Mouse (Mus musculus) ES-E14 (cell line): ENCODE results near the gene Hs3st5. TPM values are rescaled to one million over a fixed set of nuclear protein-coding genes. Genes with fewer than 3 reads are reported as not detected.

Experiments used
- DNase-seq: peaks from one replicate; pipeline ENCODE4 v3.0.0-alpha.2; 2013; ENCODE audit warnings: low read depth, low spot score
- H3K27ac ChIP-seq: 2 replicates; pipeline ENCODE4 v1.5.1; 2012; ENCODE audit warnings: low read depth, mild to moderate bottlenecking, low read length, moderate library complexity, mixed read lengths; ENCODE audit not compliant: poor library complexity, insufficient read depth, severe bottlenecking
- H3K36me3 ChIP-seq: 2 replicates; pipeline ENCODE4 v1.6.1; 2012; ENCODE audit warnings: mild to moderate bottlenecking, low read length, moderate library complexity, mixed read lengths; ENCODE audit not compliant: control insufficient read depth, poor library complexity, insufficient read depth, severe bottlenecking
- H3K4me1 ChIP-seq, 2 experiments: fragments of 150-350 bp in 1 of 2; sonication (generic) in 1 of 2; 2 replicates each; pipeline ENCODE4 v1.6.1; 2012; ENCODE audit warnings: low read length in 2 of 2, mild to moderate bottlenecking in 1 of 2, mixed read lengths in 1 of 2; ENCODE audit not compliant: control insufficient read depth in 2 of 2, insufficient read depth in 2 of 2, poor library complexity in 1 of 2
- H3K4me3 ChIP-seq, 2 experiments: fragments of 150-350 bp in 1 of 2; sonication (generic) in 1 of 2; 2 replicates each; pipeline ENCODE4 v1.5.1; 2012; ENCODE audit warnings: low read length in 2 of 2, low read depth in 1 of 2, mild to moderate bottlenecking in 1 of 2, mixed read lengths in 1 of 2; ENCODE audit not compliant: insufficient read depth in 1 of 2, poor library complexity in 1 of 2, severe bottlenecking in 1 of 2
- H3K9ac ChIP-seq: 2 replicates; pipeline ENCODE4 v1.6.1; 2012; ENCODE audit warnings: low read depth, mild to moderate bottlenecking, low read length, mixed read lengths; ENCODE audit not compliant: poor library complexity, insufficient read depth, severe bottlenecking
- H3K9me3 ChIP-seq: fragments of 150-350 bp; sonication (generic); 2 replicates; pipeline ENCODE4 v1.6.1; 2012; ENCODE audit warnings: low read depth, mild to moderate bottlenecking, low read length; ENCODE audit not compliant: control insufficient read depth, insufficient read depth
- CHD2 ChIP-seq: IDR thresholded peaks from 2 replicates; pipeline ENCODE4 v1.6.1; 2014; ENCODE audit warnings: mild to moderate bottlenecking, low read depth, low read length, inconsistent platforms
- HCFC1 ChIP-seq: IDR thresholded peaks from 2 replicates; pipeline ENCODE4 v1.6.1; 2012; ENCODE audit warnings: low read length, inconsistent platforms, borderline replicate concordance; ENCODE audit not compliant: insufficient read depth
- MAFK ChIP-seq: IDR thresholded peaks from 2 replicates; pipeline ENCODE4 v1.6.1; 2014; ENCODE audit warnings: mild to moderate bottlenecking, low read depth, low read length, inconsistent platforms; ENCODE audit not compliant: insufficient read depth
- ZC3H11A ChIP-seq: IDR thresholded peaks from 2 replicates; pipeline ENCODE4 v1.6.1; 2012; ENCODE audit warnings: low read depth, mild to moderate bottlenecking, inconsistent platforms, low read length, borderline replicate concordance
- ZNF384 ChIP-seq: IDR thresholded peaks from 2 replicates; pipeline ENCODE4 v1.6.1; 2012; ENCODE audit warnings: low read depth, low read length, inconsistent platforms
- in situ Hi-C, 2 experiments: fragments of 600-800 bp; cut with MboI; formaldehyde crosslinking; loops; one replicate each; pipeline ENCODE4 v1.15.1; 2025; ENCODE audit warnings: low sequenced_read_pairs in 2 of 2, inconsistent platforms in 1 of 2; ENCODE audit not compliant: unreplicated experiment in 2 of 2
- total RNA-seq: library from RNA; depleted of rRNA; stranded (reverse); fragments of 300-350 nt; gene quantifications from 2 replicates; pipeline ENCODE4 v1.2.3, GENCODE M21; 2012

Gene Hs3st5
- total RNA-seq, 1 experiment: 0.13 TPM

DNA sequence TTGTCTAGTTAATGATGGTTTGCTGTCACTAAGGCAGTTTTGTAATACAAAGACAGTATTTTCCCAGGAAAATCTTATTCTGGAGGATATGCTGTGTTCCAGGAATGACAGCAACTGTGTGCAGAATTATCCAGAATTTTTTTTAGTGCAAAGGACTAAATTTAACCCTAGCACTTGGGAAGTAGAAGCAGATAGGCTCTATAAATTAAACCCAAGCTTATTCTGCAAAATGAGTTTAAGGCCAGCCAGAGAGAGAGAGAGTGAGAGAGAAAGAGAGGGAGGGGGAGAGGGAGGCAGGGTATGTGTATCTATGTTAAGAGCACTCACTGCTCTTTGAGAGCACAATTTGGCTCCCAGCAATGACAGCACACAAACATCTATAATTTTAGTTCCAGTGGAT lies 267.0 kb downstream of the Hs3st5 start:
- H3K9me3 ChIP-seq: no peaks in the 10 kb centered on the region
- no peak for DNase-seq

DNA sequence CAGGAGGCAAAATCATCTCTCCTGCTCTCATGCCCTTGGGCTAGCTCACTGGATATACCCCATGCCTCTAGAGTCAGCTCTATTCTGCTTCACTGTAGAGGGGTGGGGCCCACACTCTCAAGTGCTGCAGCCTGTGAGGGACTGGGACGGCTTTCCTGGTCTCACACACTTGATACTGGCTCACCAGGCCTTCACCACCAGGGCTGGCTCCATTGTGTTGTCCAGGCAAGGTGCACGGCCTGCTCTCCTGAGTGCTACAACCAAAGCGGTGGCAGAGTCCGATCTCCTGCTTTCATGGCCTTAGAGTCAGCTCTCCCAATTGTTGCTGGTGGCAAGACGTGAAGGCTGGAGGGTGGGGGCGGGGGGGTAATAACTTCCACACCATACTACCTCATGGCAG lies 268.3 kb downstream of the Hs3st5 start:
- Histone ChIP-seq H3K4me1 (no peaks in the 10 kb centered on the region), H3K9ac (no peak overlapping the region), H3K4me3 (no peak overlapping the region), H3K9me3 (no peaks in the 10 kb centered on the region), H3K27ac (no peak overlapping the region), H3K36me3 (no peaks in the 10 kb centered on the region)
- in situ Hi-C loops: no loop called here
- TF ChIP-seq ZNF384: no peak
- no peak for TF ChIP-seq CHD2
- TF ChIP-seq HCFC1: no peak
- TF ChIP-seq ZC3H11A: no peak
- TF ChIP-seq MAFK: no peak
- DNase-seq: no peak

More for the DNA sequence above, 267.0 kb downstream of the Hs3st5 start:
- Histone ChIP-seq H3K9ac (no peak overlapping the region), H3K4me1 (no peaks in the 10 kb centered on the region), H3K36me3 (no peaks in the 10 kb centered on the region), H3K27ac (no peak overlapping the region), H3K4me3 (no peak overlapping the region)
- no peak for TF ChIP-seq MAFK
- in situ Hi-C loops: no loop called here

DNA sequence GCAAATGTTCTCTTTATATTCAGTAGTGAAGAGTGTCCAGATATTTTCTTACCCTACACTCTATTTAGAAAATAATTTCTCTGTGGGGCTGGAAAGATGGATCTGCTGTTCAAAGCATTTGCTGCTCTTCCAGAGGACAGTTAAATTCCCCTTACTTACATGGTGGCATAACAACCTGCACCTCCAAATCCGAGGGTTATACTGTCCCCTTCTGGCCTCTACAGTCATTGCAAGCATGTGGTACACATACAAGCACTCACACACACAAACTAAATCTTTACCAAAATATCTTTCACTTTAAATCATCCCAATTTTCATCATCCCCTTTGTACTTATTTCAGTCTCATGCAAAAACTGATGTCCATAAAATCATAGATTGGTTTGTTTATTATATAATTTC lies 275.0 kb downstream of the Hs3st5 start:
- in situ Hi-C loops: no loop called here
- H3K27ac ChIP-seq: no peak overlapping the region
- no peak overlapping the region for H3K9ac ChIP-seq
- H3K4me3 ChIP-seq: no peak overlapping the region
- TF ChIP-seq ZNF384 (no peak), MAFK (no peak), HCFC1 (no peak), ZC3H11A (peak; percentile 35; the same call in 1 of the 2 replicates)
- H3K9me3 ChIP-seq: no peaks in the 10 kb centered on the region
- DNase-seq: no peak
- H3K4me1 ChIP-seq: no peaks in the 10 kb centered on the region
- H3K36me3 ChIP-seq: no peaks in the 10 kb centered on the region

DNA sequence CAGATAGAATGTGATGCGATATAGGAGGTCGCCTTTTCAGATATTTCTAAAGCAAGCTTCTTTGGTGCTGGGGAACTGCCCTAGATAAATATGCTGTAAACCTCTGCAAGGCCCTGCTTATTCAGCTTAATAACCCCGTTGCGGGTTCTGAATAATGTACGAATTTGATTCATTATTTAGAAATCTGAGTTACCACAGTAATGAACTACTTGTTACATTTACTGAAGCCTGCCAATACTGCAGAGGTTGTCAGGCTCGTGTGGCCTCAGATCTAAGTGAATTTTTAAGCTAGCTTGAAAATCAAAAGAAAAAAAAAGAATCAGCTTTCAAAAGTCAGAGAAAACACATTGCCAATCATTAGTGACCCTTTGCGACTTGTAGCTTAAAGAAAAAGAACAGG lies 280.4 kb downstream of the Hs3st5 start:
- no peak overlapping the region for H3K9ac ChIP-seq
- no peak for TF ChIP-seq ZC3H11A
- no peak for TF ChIP-seq ZNF384
- TF ChIP-seq CHD2: no peak
- TF ChIP-seq MAFK: no peak
- no peak for TF ChIP-seq HCFC1
- no peaks in the 10 kb centered on the region for H3K36me3 ChIP-seq
- no peak overlapping the region for H3K27ac ChIP-seq
- H3K4me3 ChIP-seq: no peak overlapping the region
- in situ Hi-C loops: no loop called here
- DNase-seq: no peak
- no peaks in the 10 kb centered on the region for H3K4me1 ChIP-seq
- H3K9me3 ChIP-seq: no peaks in the 10 kb centered on the region

DNA sequence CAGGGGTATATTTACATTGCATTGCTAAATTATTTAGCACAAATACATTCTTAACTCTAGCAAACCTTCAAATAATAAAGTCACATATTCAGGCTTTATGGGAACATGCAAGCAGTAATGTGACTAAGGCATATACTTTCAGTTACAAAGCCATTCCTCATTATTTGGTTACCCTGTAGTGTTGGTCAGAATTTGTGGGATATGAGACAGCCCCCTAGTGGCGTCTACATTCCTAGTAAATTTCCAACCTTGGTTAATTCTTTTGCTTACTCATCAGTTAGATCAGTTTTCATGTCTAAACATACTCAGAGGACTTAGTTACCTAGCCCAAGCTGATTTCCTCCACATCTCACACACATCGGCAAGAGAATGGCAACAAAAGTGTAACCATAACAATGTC lies 285.2 kb downstream of the Hs3st5 start:
- H3K4me3 ChIP-seq: no peak overlapping the region
- H3K9ac ChIP-seq: no peak overlapping the region
- peak; percentile 19 for DNase-seq
- TF ChIP-seq CHD2 (no peak), ZC3H11A (peak; percentile 40; the same call in 1 of the 2 replicates), MAFK (peak; percentile 86)
- no peaks in the 10 kb centered on the region for H3K9me3 ChIP-seq
- in situ Hi-C loops: no loop called here
- no peaks in the 10 kb centered on the region for H3K36me3 ChIP-seq
- no peaks in the 10 kb centered on the region for H3K4me1 ChIP-seq
- H3K27ac ChIP-seq: no peak overlapping the region
